ENCODE assay signal across 20 mouse cellular contexts in the genomic region with DNA sequence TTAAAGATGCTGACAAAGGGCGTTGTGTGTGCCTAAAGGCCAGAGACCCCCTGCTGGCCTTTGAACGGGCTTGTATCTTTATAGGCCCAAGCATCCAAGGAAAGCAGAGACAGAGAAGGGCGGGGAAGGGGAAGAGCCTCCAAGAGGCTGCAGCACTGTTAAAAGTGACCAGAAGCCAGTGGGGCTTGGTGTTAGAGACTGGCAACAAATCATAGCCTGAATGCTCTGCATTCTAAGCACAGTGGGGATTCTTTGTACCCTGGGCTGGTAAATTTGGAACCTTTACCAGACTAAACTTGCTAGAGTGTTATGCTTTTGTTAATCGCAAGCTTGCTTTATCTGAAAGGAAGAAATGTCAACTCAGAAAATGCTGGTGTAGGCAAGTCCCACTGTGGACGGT.
DNase-seq lines count a peak whose midpoint lies in the region; ATAC-seq lines count a peak whose summit lies in the region.
"Had no signal": no experiment of that assay in that cellular context is flagged by ENCODE, and none has a peak within 500 bp of the region (broad histone marks: within the 10 kb centered on the region; RNA-seq: fewer than 3 reads in every experiment).

No protein-coding gene starts in this region.

- no peak for ATAC-seq in megakaryocyte-erythroid progenitor cell, adult 5-6 weeks (replicated peaks; ENCODE audit: low FRiP score, low TSS enrichment, poor library complexity, severe bottlenecking)
- ATAC-seq: activated CD4-positive, CD25-positive, alpha-beta regulatory T cell, adult 4 months; CD4-positive, CD25-positive, alpha-beta regulatory T cell, adult 4 months; forebrain, embryonic 14.5 days; forebrain, postnatal 0 days; intestine, postnatal 0 days had no signal

- DNase-seq in ES-CJ7 (ENCODE audit: low read depth, low spot score) (peak; percentile 82), ZHBTc4 (ENCODE audit: low read depth, low spot score) (peak; percentile 93)
- DNase-seq in Muller cell, postnatal 12 days (ENCODE audit: inconsistent ontology term): peak; percentile 79
- no peak for DNase-seq in adrenal gland, adult (ENCODE audit: inconsistent age in 2 of 2, low spot score in 1 of 2)
- DNase-seq in spleen, adult 12 weeks (ENCODE audit: low spot score): no peak
- DNase-seq: adrenal gland, postnatal 10 days; adrenal gland, postnatal 36 days; cerebellum, adult 11 months; cerebellum, adult 2 months; cerebellum, adult 9-11 months; cerebellum, postnatal 25 days; embryo, embryonic 11 days; forebrain, postnatal 0 days; gastrocnemius, adult 2 months; gastrocnemius, postnatal 14 days had no signal

Comparison
In these comparisons a context has a peak if more than half of its experiments do, and no peak if none do; other contexts are left out.
1. DNase-seq: peak in ES-CJ7 (single experiment), Muller cell, postnatal 12 days (single experiment) and ZHBTc4 (single experiment); none in adrenal gland, adult (0 of 2) and spleen, adult 12 weeks (single experiment).